Comparison of ENCODE assay signal across 26 mouse cellular contexts in the genomic region with DNA sequence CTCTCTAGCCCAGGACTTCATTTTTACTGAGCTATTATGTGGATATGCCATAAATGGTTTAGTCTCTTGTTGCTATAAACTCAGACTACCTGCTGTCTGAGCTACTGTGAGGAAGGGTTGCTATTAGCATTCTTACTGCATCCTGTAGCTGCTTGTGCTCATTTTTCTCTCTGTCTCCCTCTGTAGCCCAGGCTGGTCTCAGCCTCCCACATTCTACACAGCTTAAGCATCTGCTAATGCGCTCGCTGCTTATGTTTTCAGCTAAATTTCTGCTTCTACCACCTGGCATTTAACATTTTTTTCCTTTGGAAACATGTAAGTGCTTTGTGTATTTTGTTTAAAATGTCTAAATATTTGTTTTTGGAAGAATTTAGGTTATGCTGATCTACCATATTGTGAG. TPM values are rescaled to one million over a fixed set of nuclear protein-coding genes. Genes with fewer than 3 reads are reported as not detected.
DNase-seq lines count a peak whose midpoint lies in the region; ATAC-seq and TF ChIP-seq lines count a peak whose summit lies in the region.
"Had no signal": no experiment of that assay in that cellular context is flagged by ENCODE, and none has a peak within 500 bp of the region (broad histone marks: within the 10 kb centered on the region; RNA-seq: fewer than 3 reads in every experiment).

No protein-coding gene starts in this region.

- peak; percentile 32 to 58 for DNase-seq in layer of hippocampus, adult 18-20 months (ENCODE audit: low spot score in 2 of 2)
- DNase-seq in layer of hippocampus, adult 9-10 months (ENCODE audit: low spot score): no peak
- peak; percentile 12 for DNase-seq in midbrain, embryonic 11.5 days (ENCODE audit: low spot score, missing footprints)
- peak; percentile 54 for DNase-seq in brain, embryonic 14.5 days (ENCODE audit: low read depth)
- no peak for DNase-seq in T-cell, adult 2 months (ENCODE audit: low spot score)
- DNase-seq: adrenal gland, postnatal 14 days; cerebellum, adult 9-10 months; gastrocnemius, postnatal 14 days; heart, adult 2 months; kidney, adult 8-10 months; kidney, postnatal 25 days; liver, embryonic 13.5 days; lung, adult 2 months; lung, postnatal 14 days; right cerebral cortex, postnatal 25 days; spleen, adult 18-20 months; thymus, adult 18-20 months; thymus, postnatal 36 days had no signal

- no peak overlapping the region for H3K9ac ChIP-seq in forebrain, embryonic 16.5 days (replicated peaks; ENCODE audit: low read depth, low read length)
- H3K9ac ChIP-seq in forebrain, embryonic 13.5 days: no peak overlapping the region
- H3K9ac ChIP-seq in midbrain, embryonic 11.5 days (ENCODE audit: low read length): no peak overlapping the region
- no peak overlapping the region for H3K9ac ChIP-seq in midbrain, embryonic 15.5 days
- H3K9ac ChIP-seq: heart, embryonic 13.5 days; hindbrain, embryonic 12.5 days; intestine, embryonic 15.5 days; liver, embryonic 13.5 days had no signal

- H3K9me3 ChIP-seq in forebrain, embryonic 16.5 days (ENCODE audit: control insufficient read depth, low read length): no peaks in the 10 kb centered on the region; the same call in 1 of the 2 replicates
- no peaks in the 10 kb centered on the region for H3K9me3 ChIP-seq in forebrain, embryonic 13.5 days (replicated peaks)
- no peaks in the 10 kb centered on the region for H3K9me3 ChIP-seq in midbrain, embryonic 11.5 days (ENCODE audit: control insufficient read depth, low read length)
- no peaks in the 10 kb centered on the region for H3K9me3 ChIP-seq in midbrain, embryonic 15.5 days
- H3K9me3 ChIP-seq: heart, embryonic 13.5 days; hindbrain, embryonic 12.5 days; intestine, embryonic 15.5 days; liver, embryonic 13.5 days had no signal

- no peaks in the 10 kb centered on the region for H3K27me3 ChIP-seq in forebrain, embryonic 16.5 days (replicated peaks; ENCODE audit: control insufficient read depth, insufficient read depth, low read length)
- no peaks in the 10 kb centered on the region for H3K27me3 ChIP-seq in forebrain, embryonic 13.5 days
- no peaks in the 10 kb centered on the region for H3K27me3 ChIP-seq in midbrain, embryonic 11.5 days (ENCODE audit: control insufficient read depth, insufficient read depth, low read length)
- no peaks in the 10 kb centered on the region for H3K27me3 ChIP-seq in midbrain, embryonic 15.5 days (replicated peaks)
- H3K27me3 ChIP-seq: heart, embryonic 13.5 days; intestine, embryonic 15.5 days had no signal

- peak; percentile 80; the same call in 1 of the 2 replicates for ATAC-seq in forebrain, embryonic 16.5 days
- no peak for ATAC-seq in forebrain, embryonic 13.5 days
- no peak for ATAC-seq in midbrain, embryonic 11.5 days (ENCODE audit: low FRiP score)
- ATAC-seq in midbrain, embryonic 15.5 days (replicated peaks): no peak
- ATAC-seq: intestine, embryonic 15.5 days had no signal

- no peaks in the 10 kb centered on the region for H3K36me3 ChIP-seq in forebrain, embryonic 16.5 days (ENCODE audit: control insufficient read depth, insufficient read depth)
- H3K36me3 ChIP-seq in forebrain, embryonic 13.5 days (ENCODE audit: poor library complexity, severe bottlenecking): no peaks in the 10 kb centered on the region
- no peaks in the 10 kb centered on the region for H3K36me3 ChIP-seq in midbrain, embryonic 11.5 days (ENCODE audit: control insufficient read depth, insufficient read depth, low read length)
- H3K36me3 ChIP-seq in midbrain, embryonic 15.5 days (replicated peaks): no peaks in the 10 kb centered on the region
- H3K36me3 ChIP-seq: embryonic facial prominence, embryonic 10.5 days; hindbrain, embryonic 12.5 days; intestine, embryonic 15.5 days; liver, embryonic 13.5 days had no signal

- whole genome bisulfite sequencing in forebrain, embryonic 16.5 days: 72% methylated on average over 2 of the region's 2 CpGs
- 81% methylated on average over 2 of the region's 2 CpGs for WGBS in forebrain, embryonic 13.5 days
- WGBS in midbrain, embryonic 11.5 days: 98% methylated on average over 2 of the region's 2 CpGs
- 94% methylated on average over 2 of the region's 2 CpGs for WGBS in midbrain, embryonic 15.5 days

- no peak overlapping the region for H3K4me2 ChIP-seq in forebrain, embryonic 16.5 days (ENCODE audit: low read length)
- H3K4me2 ChIP-seq in forebrain, embryonic 13.5 days: no peak overlapping the region
- H3K4me2 ChIP-seq in midbrain, embryonic 11.5 days: no peak overlapping the region
- no peak overlapping the region for H3K4me2 ChIP-seq in midbrain, embryonic 15.5 days
- H3K4me2 ChIP-seq: heart, embryonic 13.5 days; hindbrain, embryonic 12.5 days; intestine, embryonic 15.5 days; liver, embryonic 13.5 days had no signal

- no peak for TF ChIP-seq CTCF in brain, embryonic 14.5 days (IDR thresholded peaks at IDR 0.05; ENCODE audit: borderline replicate concordance, extremely low read depth, insufficient read depth, insufficient read length)

- H3K27ac ChIP-seq in forebrain, embryonic 16.5 days (ENCODE audit: low read length): no peak overlapping the region
- H3K27ac ChIP-seq in forebrain, embryonic 13.5 days: no peak overlapping the region
- H3K27ac ChIP-seq in midbrain, embryonic 11.5 days (ENCODE audit: low read depth, low read length): no peak overlapping the region
- no peak overlapping the region for H3K27ac ChIP-seq in midbrain, embryonic 15.5 days
- H3K27ac ChIP-seq: embryonic facial prominence, embryonic 10.5 days; heart, adult 2 months; heart, embryonic 13.5 days; hindbrain, embryonic 12.5 days; intestine, embryonic 15.5 days; liver, embryonic 13.5 days had no signal

- no peak for TF ChIP-seq POLR2A in brain, embryonic 14.5 days (IDR thresholded peaks at IDR 0.05; ENCODE audit: borderline replicate concordance, extremely low read depth, insufficient read depth, insufficient read length, poor library complexity, severe bottlenecking)

- no peaks in the 10 kb centered on the region for H3K4me1 ChIP-seq in forebrain, embryonic 16.5 days (replicated peaks; ENCODE audit: control insufficient read depth, insufficient read depth, low read length)
- H3K4me1 ChIP-seq in forebrain, embryonic 13.5 days: no peaks in the 10 kb centered on the region
- no peaks in the 10 kb centered on the region for H3K4me1 ChIP-seq in midbrain, embryonic 11.5 days (ENCODE audit: control insufficient read depth, insufficient read depth, low read length)
- no peaks in the 10 kb centered on the region for H3K4me1 ChIP-seq in midbrain, embryonic 15.5 days
- H3K4me1 ChIP-seq: liver, embryonic 13.5 days had no signal

- H3K4me3 ChIP-seq in forebrain, embryonic 16.5 days (replicated peaks; ENCODE audit: low read length): no peak overlapping the region
- H3K4me3 ChIP-seq in forebrain, embryonic 13.5 days: no peak overlapping the region
- no peak overlapping the region for H3K4me3 ChIP-seq in midbrain, embryonic 11.5 days (ENCODE audit: low read depth, low read length)
- no peak overlapping the region for H3K4me3 ChIP-seq in midbrain, embryonic 15.5 days
- H3K4me3 ChIP-seq: embryonic facial prominence, embryonic 10.5 days; heart, adult 2 months; heart, embryonic 13.5 days; hindbrain, embryonic 12.5 days; intestine, embryonic 15.5 days; liver, embryonic 13.5 days had no signal

RNA-seq across cellular contexts. Expression of gene P4ha3, which starts 10.4 kb away (rescaled TPM):
- polyA plus RNA-seq in forebrain, embryonic 16.5 days (2015; fragmentation: Nextera tagmentation; extraction: Ambion mirVana): 1.9 and 2.9 TPM in 2 replicates
- polyA plus RNA-seq in forebrain, embryonic 13.5 days (2015; fragmentation: Nextera tagmentation; extraction: Ambion mirVana): 1.0 and 1.5 TPM in 2 replicates
- total RNA-seq in layer of hippocampus, adult 18-20 months (2021): 1 to 10 TPM; 3.0 to 5.9 TPM
- 5.1 and 6.1 TPM in 2 replicates for polyA plus RNA-seq in midbrain, embryonic 11.5 days (2014; fragmentation: Nextera tagmentation; extraction: Ambion mirVana)
- 6.5 and 6.8 TPM in 2 replicates for polyA plus RNA-seq in midbrain, embryonic 15.5 days (2015; fragmentation: Nextera tagmentation; extraction: Ambion mirVana)
- 7.8 and 22.0 TPM in 2 replicates for polyA plus RNA-seq in brain, embryonic 14.5 days (2012; rRNA removed)
- total RNA-seq: common myeloid progenitor, adult 5-6 weeks had no signal

Comparison
In these comparisons a context has a peak if more than half of its experiments do, and no peak if none do; other contexts are left out.
1. DNase-seq: peak in layer of hippocampus, adult 18-20 months (2 of 2), midbrain, embryonic 11.5 days (single experiment) and brain, embryonic 14.5 days (single experiment); none in layer of hippocampus, adult 9-10 months (single experiment) and T-cell, adult 2 months (single experiment).